Mouse (Mus musculus): ENCODE data around the gene Scnn1g.
A peak's percentile ranks its signal among the peaks of the same experiment; 100 is the strongest.

The Scnn1g gene

GRCm38 (mm10) chr7:121734171-121734831 lies at the start of gene Scnn1g:
Gene Scnn1g (plus strand): TSS chr7:121734479.
- DNase-seq (ENCODE audit: low spot score in 2 of 2) = peak; percentile 89 to 93

GRCm38 (mm10) chr7:121685140-121685984 lies 48.9 kb upstream of the Scnn1g start:
- no peak for DNase-seq (ENCODE audit: low spot score in 2 of 2)

DNA sequence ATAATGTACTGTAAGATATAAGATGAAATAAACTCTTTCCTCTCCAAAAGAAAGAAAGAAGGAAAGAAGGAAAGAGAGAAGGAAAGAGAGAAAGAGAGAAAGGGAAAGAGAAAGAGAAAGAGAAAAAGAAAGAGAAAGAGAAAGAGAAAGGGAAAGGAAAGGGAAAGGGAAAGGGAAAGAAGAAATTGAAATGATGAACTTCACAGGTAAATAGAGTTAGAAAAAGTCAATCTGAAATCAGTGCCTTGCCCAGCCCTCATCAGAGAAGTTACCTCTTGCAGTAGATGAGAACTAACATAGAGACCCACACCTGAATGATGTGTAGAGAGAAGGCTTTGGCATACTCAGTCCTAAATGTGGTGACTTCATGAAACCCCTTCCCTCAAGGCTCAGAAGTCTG lies 44.9 kb upstream of the Scnn1g start:
- no peak for DNase-seq (ENCODE audit: low spot score in 2 of 2)

DNA sequence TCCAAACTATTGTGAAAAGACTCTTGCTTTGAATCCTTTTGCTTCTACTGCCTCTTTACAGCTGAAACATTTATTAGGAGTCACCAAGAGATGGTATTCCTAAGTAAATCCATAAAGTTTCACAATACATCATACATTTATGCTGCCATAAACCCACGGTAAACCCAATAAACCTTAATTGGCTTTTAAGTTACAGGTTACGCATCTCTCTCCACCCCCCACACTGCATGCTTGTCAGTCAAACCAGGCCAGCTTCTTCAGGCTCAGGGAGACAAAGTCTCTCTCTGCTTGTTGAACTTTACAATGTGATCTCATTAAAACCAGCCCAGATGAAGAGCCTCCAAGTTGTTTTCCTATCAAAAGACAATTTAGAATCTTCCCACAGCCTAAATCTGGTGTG lies 42.5 kb upstream of the Scnn1g start:
- DNase-seq (ENCODE audit: low spot score in 2 of 2) = no peak

- DNase-seq (ENCODE audit: low spot score in 2 of 2) = no peak
These were observed 37.1 kb upstream of the Scnn1g start for GRCm38 (mm10) chr7:121697170-121697569.

- DNase-seq (ENCODE audit: low spot score in 2 of 2) = no peak
These were observed 36.7 kb upstream of the Scnn1g start for GRCm38 (mm10) chr7:121697574-121697973.

GRCm38 (mm10) chr7:121699218-121699617 lies 35.1 kb upstream of the Scnn1g start:
- DNase-seq (ENCODE audit: low spot score in 2 of 2) = no peak

DNA sequence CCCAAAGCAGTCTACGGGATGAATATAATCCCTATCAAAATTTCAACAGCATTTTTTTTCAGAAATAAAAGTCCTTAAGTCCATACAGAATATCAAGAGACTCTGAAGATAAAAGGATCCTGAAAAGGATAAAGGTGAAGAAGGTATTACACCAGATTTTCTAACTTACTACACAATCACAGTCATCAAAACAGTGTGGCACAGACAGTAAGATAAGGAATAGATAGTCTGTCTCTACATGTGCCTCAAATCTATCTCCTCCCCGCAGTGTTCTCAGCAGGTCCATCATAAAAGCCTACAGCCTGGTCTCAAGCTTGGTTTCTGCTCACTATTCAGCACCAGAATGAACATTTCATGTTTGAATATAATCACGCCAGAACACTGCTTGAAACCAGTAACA lies 33.8 kb upstream of the Scnn1g start:
- no peak for DNase-seq (ENCODE audit: low spot score in 2 of 2)

DNA sequence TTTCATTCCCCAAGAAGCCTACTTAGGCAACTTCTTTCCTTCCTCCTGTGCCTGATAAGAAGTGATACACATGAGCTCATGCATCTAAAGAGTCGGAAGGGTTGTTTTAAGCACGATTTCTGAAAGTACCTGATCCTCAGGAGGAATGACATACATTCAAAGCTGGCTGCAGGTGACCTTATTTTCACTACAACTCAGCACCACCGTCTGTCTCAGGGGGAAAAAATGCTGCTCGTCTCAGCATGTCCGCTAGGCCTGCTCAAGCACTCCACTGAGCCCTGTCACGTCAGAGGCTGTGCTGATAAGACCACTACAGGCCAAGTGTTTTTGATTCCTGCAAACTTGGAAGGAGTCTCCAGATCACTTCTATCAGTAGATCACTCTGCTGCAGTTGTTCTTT lies 32.3 kb upstream of the Scnn1g start:
- DNase-seq (ENCODE audit: low spot score in 2 of 2) = no peak

DNA sequence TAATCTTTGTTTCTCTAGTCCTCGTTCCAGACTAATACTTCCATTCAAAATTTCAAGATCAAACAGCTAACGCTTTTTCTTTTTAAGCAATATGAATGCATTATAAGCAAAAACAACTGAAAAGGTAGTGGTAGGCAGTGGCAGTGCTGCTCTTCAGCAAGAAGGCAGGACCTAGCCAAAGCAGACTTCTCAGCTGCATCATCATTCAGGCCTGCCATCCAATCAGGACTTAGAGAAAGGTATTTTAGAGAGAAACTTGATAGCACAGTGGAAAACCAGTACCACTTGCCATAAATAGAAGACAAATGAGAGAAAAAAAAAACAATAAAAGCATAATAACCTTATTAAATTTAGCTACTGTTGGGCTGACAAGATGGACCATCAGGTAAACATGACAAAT lies 29.2 kb upstream of the Scnn1g start:
- no peak for DNase-seq (ENCODE audit: low spot score in 2 of 2)

- peak; percentile 31 to 53 for DNase-seq (ENCODE audit: low spot score in 2 of 2)
These were observed 27.7 kb upstream of the Scnn1g start for GRCm38 (mm10) chr7:121706411-121707072.

DNA sequence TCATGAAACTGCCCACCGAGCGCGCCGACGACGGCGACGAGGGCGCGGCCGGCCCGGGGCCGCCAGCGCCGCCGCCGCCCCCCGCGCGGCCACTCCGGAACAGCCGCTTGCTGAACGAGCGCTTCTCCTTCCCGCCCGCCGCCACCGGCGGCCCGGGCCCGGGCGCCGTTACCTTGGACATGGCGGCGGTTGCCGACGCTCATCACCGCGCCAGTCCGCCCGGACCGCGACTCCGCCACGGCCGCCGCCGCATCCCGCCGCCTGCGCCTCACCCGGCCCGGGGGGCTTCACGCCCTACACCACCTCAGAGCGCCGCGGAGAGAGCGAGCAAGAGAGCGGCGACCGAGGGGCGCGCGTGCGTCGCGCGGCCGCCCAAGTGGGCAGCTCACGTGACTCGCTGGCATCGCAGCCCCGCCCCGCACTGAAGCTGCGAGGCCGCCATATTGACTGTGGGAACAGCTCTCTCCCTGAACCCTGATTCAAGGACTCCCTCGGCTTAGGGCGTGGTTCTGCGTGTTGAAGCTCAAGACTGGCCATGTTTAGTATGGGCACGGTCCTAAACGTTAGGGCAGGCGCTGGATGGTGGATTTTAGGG lies 27.1 kb upstream of the Scnn1g start, which contains the start of gene Usp31:
Usp31 (minus strand) TSS at position 181 of the 595 bp plus-strand sequence.
- peak; percentile 77 to 91 for DNase-seq (ENCODE audit: low spot score in 2 of 2)

GRCm38 (mm10) chr7:121711171-121711570 lies 23.1 kb upstream of the Scnn1g start:
- no peak for DNase-seq (ENCODE audit: low spot score in 2 of 2)

- DNase-seq (ENCODE audit: low spot score in 2 of 2) = no peak
These were observed 17.2 kb upstream of the Scnn1g start for GRCm38 (mm10) chr7:121717031-121717430.

- DNase-seq (ENCODE audit: low spot score in 2 of 2) = no peak
These were observed 4.1 kb upstream of the Scnn1g start for GRCm38 (mm10) chr7:121730225-121730624.

DNA sequence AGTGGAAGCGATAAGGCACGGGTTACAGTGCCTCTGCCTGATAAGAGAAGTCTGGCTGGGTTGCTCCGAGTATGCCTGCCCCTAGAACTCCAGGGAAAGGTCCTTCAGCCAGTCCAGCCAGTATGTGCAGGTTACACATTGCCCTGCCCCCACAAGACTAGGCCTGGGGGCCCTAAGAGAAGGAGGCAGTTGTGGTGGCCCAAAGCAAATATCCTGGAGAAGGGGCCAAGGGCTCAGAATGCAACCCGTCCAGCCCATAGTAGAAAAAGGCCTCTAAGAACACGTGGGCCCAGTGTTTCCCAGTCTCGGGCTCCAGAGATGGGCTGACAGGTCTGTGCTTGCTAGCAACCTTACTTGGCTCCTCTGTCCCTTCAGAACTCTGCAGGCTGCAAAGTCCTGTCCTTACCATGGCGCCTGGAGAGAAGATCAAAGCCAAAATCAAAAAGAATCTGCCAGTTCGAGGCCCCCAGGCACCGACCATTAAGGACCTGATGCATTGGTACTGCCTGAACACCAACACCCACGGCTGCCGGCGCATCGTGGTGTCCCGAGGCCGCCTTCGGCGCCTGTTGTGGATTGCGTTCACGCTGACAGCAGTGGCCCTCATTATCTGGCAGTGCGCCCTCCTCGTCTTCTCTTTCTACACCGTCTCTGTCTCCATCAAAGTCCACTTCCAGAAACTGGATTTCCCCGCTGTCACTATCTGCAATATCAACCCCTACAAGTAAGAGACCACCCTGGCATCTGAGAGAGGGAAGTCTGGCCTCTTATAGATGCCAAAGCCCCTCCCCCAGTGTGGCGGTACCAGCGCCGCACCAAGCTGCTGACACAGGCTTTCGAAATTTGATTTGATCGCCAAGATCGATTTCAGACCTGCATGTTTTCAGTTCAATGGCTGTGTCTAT lies 3.5 kb downstream of the Scnn1g start:
- DNase-seq (ENCODE audit: low spot score in 2 of 2) = peak in 1 of 2 experiments; percentile 4

GRCm38 (mm10) chr7:121750244-121750643 lies 16.0 kb downstream of the Scnn1g start:
- DNase-seq (ENCODE audit: low spot score in 2 of 2) = no peak

DNA sequence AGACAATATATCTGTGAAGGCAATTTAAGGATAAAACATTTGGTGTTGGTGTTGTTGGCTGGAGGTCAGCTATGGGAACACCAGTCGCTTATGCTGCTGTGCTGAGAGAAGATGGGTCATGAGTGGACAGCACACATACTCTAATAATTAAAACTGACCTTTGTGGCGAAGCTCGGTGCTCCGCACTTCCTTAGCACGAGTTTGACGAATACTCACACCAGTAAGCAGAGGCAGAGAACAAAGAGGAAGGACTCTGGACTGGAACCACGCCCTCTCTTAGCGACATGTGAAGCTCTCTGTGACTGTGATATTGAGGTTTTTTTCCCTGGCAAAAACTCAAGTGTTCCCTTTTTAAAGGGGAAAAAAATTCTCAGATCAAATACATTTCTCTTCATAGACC lies 20.5 kb downstream of the Scnn1g start:
- DNase-seq (ENCODE audit: low spot score in 2 of 2) = no peak

- no peak for DNase-seq (ENCODE audit: low spot score in 2 of 2)
These were observed 29.0 kb downstream of the Scnn1g start for GRCm38 (mm10) chr7:121763328-121763727.

GRCm38 (mm10) chr7:121767900-121768299 lies 33.6 kb downstream of the Scnn1g start:
- DNase-seq (ENCODE audit: low spot score in 2 of 2) = no peak

- no peak for DNase-seq (ENCODE audit: low spot score in 2 of 2)
These were observed 34.7 kb downstream of the Scnn1g start for GRCm38 (mm10) chr7:121768983-121769382.
